Mouse (Mus musculus) forebrain, embryonic 14.5 days (tissue): Measurements from ENCODE around the gene Tpi1. TPM values are rescaled to one million over a fixed set of nuclear protein-coding genes. Genes with fewer than 3 reads are reported as not detected.

Experiments used
- ATAC-seq: fragments of 200-750 bp; cut with Nextera tagmentation; 2 replicates; pipeline ENCODE4 v1.8.0; 2017; ENCODE audit warnings: mild to moderate bottlenecking, moderate library complexity
- DNase-seq: peaks from one replicate; pipeline ENCODE4 v3.0.0-alpha.2; 2015; ENCODE audit warnings: low spot score
- H3K27ac ChIP-seq: fragments of 300-500 bp; sonication (generic); 2 replicates; pipeline ENCODE4 v1.5.1; 2014; ENCODE audit warnings: low read depth, mild to moderate bottlenecking, control low read depth, low read length, moderate library complexity
- H3K27me3 ChIP-seq: fragments of 300-500 bp; sonication (generic); replicated peaks from 2 replicates; pipeline ENCODE4 v1.6.1; 2014; ENCODE audit warnings: low read length, control low read depth, mixed read lengths; ENCODE audit not compliant: control insufficient read depth, insufficient read depth
- H3K36me3 ChIP-seq: fragments of 300-500 bp; sonication (generic); 2 replicates; pipeline ENCODE4 v1.6.1; 2014; ENCODE audit warnings: low read length, control low read depth; ENCODE audit not compliant: control insufficient read depth, insufficient read depth
- H3K4me1 ChIP-seq: fragments of 300-500 bp; sonication (generic); 2 replicates; pipeline ENCODE4 v1.6.1; 2014; ENCODE audit warnings: antibody characterized with exemption, low read length, control low read depth; ENCODE audit not compliant: control insufficient read depth, insufficient read depth
- H3K4me2 ChIP-seq: fragments of 300-500 bp; sonication (generic); 2 replicates; pipeline ENCODE4 v1.6.1; 2014; ENCODE audit warnings: mild to moderate bottlenecking, control low read depth, low read length
- H3K4me3 ChIP-seq: fragments of 300-500 bp; sonication (generic); 2 replicates; pipeline ENCODE4 v1.5.1; 2014; ENCODE audit warnings: low read depth, low read length, control low read depth
- H3K9ac ChIP-seq: fragments of 300-500 bp; sonication (generic); 2 replicates; pipeline ENCODE4 v1.6.1; 2014; ENCODE audit warnings: mild to moderate bottlenecking, low read length, control low read depth, moderate library complexity
- H3K9me3 ChIP-seq: fragments of 300-500 bp; sonication (generic); replicated peaks from 2 replicates; pipeline ENCODE4 v1.6.1; 2016; ENCODE audit warnings: low read length, control low read depth, mixed read lengths; ENCODE audit not compliant: control insufficient read depth
- WGBS: fragments of 180-500 bp; shearing (Covaris S2); extraction: QIAGEN DNeasy Blood & Tissue Kit; methylation state at CpG from one replicate; pipeline ENCODE4 v1.1.7; 2014; 5-methylcytosine and 5-hydroxymethylcytosine counted together
- polyA plus RNA-seq: library from polyadenylated mRNA; unstranded; fragments of >200 nt; fragmentation: Nextera tagmentation; extraction: Ambion mirVana; gene quantifications from 2 replicates; pipeline ENCODE4 v1.2.1, GENCODE M21; 2014

Tpi1 gene
- polyA plus RNA-seq, 1 experiment from 2014 or later, result 461 TPM

DNA sequence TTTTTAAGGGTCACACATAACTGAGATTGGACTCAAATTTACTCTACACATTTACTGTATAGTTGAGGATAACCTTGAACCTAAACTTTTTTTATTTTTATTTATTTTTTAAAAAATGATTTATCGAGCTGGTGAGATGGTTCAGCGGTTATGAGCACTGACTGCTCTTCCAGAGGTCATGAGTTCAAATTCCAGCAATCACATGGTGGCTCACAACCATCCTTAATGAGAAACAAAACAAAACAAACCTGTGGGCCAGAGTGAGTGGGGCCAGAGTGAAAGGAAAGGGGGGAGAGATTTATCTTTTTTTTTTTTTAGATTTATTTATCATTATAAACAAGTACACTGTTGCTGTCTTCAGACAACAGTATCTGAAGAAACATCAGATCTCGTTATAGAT, 22.2 kb downstream of the Tpi1 start:
- no peak for DNase-seq

DNA sequence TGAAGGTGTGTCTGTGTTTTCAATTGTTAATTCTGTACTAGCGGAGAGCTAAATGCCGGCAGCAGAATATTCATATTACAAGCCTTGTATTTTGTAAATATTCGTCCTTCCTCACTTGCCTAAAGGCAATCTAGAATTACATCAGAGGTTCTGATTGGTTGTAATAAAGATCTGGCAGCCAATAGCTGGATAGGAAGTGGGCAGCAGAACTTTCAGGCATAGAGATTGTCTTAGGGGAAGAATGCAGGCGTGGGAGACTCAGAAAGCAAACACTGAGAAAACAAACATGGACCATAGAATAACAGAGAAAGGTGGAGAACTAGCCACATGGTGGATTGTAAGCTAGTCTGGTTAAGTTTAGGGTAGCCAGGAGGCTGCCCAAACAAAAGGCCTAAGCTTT, 24.0 kb downstream of the Tpi1 start:
- no peak overlapping the region for H3K27ac ChIP-seq
- no peaks in the 10 kb centered on the region for H3K27me3 ChIP-seq
- H3K4me2 ChIP-seq, result no peak overlapping the region
- no peak overlapping the region for H3K4me3 ChIP-seq
- no peaks in the 10 kb centered on the region for H3K9me3 ChIP-seq
- no peaks in the 10 kb centered on the region for H3K4me1 ChIP-seq
- no peak overlapping the region for H3K9ac ChIP-seq
- no peaks in the 10 kb centered on the region for H3K36me3 ChIP-seq
- ATAC-seq, result no peak
- 79% methylated on average over 4 of the region's 4 CpGs for WGBS
- DNase-seq, result no peak

More for the DNA sequence above, 22.2 kb downstream of the Tpi1 start:
- Histone ChIP-seq H3K4me1 (no peaks in the 10 kb centered on the region), H3K4me3 (no peak overlapping the region), H3K9ac (no peak overlapping the region), H3K9me3 (no peaks in the 10 kb centered on the region), H3K27ac (no peak overlapping the region), H3K4me2 (no peak overlapping the region), H3K27me3 (no peaks in the 10 kb centered on the region), H3K36me3 (no peaks in the 10 kb centered on the region)
- no peak for ATAC-seq
- WGBS, result 87% methylated on average over 3 of the region's 3 CpGs

- H3K9me3 ChIP-seq, result no peaks in the 10 kb centered on the region
- no peak overlapping the region for H3K4me3 ChIP-seq
- no peaks in the 10 kb centered on the region for H3K4me1 ChIP-seq
- 88% methylated on average over 4 of the region's 4 CpGs for WGBS
- DNase-seq (no peak), ATAC-seq (no peak)
- H3K27ac ChIP-seq, result no peak overlapping the region
- H3K27me3 ChIP-seq, result no peaks in the 10 kb centered on the region
- H3K9ac ChIP-seq, result no peak overlapping the region
- no peaks in the 10 kb centered on the region for H3K36me3 ChIP-seq
- no peak overlapping the region for H3K4me2 ChIP-seq
Measured at GRCm38 (mm10) chr6:124789519-124789918, 24.6 kb downstream of the Tpi1 start.

GRCm38 (mm10) chr6:124787722-124788121, 26.4 kb downstream of the Tpi1 start:
- H3K36me3 ChIP-seq, result no peaks in the 10 kb centered on the region
- no peak overlapping the region for H3K4me2 ChIP-seq
- H3K9ac ChIP-seq, result no peak overlapping the region
- H3K9me3 ChIP-seq, result no peaks in the 10 kb centered on the region
- H3K27ac ChIP-seq, result no peak overlapping the region
- no peaks in the 10 kb centered on the region for H3K27me3 ChIP-seq
- DNase-seq (no peak), ATAC-seq (no peak)
- H3K4me3 ChIP-seq, result no peak overlapping the region
- H3K4me1 ChIP-seq, result no peaks in the 10 kb centered on the region
- 86% methylated on average over 10 of the region's 10 CpGs for WGBS

- H3K4me3 ChIP-seq, result no peak overlapping the region
- no peak overlapping the region for H3K9ac ChIP-seq
- ATAC-seq (no peak), DNase-seq (no peak)
- no peaks in the 10 kb centered on the region for H3K36me3 ChIP-seq
- 48% methylated on average over 8 of the region's 8 CpGs for WGBS
- no peaks in the 10 kb centered on the region for H3K9me3 ChIP-seq
- H3K4me1 ChIP-seq, result 0 out of 2 replicates have a peak, but pooled peaks cover 2% of the 10 kb centered on the region
- no peaks in the 10 kb centered on the region for H3K27me3 ChIP-seq
- H3K27ac ChIP-seq, result no peak overlapping the region
- no peak overlapping the region for H3K4me2 ChIP-seq
Measured at GRCm38 (mm10) chr6:124786756-124787420, 27.2 kb downstream of the Tpi1 start.

DNA sequence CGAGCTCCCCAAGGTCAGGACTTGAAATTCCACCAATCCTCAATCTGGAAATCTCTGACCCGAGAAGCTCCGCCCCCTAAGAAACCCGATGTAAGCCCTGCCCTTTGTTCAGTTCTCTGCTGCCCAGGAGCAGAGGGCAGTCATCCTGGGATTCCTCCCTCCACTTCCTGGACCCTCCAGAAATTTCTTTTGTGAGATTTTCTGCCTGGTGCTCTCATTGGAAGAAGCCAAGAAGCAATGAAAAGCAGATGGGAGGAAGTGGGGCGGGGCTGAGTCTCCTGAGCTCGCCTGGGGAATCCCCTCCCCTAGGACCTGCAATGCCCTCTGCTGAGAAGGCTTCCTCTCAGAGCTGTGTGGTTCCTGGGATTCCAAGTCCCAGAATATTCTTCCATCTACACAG, 31.7 kb downstream of the Tpi1 start:
- H3K4me3 ChIP-seq, result no peak overlapping the region
- ATAC-seq (no peak), DNase-seq (no peak)
- H3K27me3 ChIP-seq, result no peaks in the 10 kb centered on the region
- H3K9ac ChIP-seq, result no peak overlapping the region
- H3K4me1 ChIP-seq, result peaks cover 2% of the 10 kb centered on the region; the same call in 1 of the 2 replicates
- H3K4me2 ChIP-seq, result no peak overlapping the region; the same call in 1 of the 2 replicates
- no peaks in the 10 kb centered on the region for H3K9me3 ChIP-seq
- H3K36me3 ChIP-seq, result no peaks in the 10 kb centered on the region
- 23% methylated on average over 6 of the region's 6 CpGs for WGBS
- H3K27ac ChIP-seq, result no peak overlapping the region

DNA sequence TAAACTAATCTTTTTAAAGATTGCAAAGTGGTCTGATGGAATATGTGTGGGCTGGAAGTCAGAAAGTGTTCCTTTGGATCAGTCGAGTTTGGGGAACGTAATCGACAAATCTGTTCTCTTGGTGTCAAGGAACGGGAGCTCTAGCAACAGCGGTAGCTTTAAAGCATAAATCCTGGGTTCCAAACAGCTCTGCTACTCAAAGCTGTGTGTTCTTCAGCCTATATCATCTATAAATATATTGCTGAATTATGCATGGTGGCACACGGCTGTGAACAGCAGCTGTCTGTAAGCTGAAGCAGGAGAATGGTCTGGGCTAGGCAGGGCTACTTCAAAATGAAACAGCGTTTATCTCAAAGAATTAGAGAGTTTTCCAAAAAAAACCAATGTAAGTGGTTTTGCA, 33.2 kb downstream of the Tpi1 start:
- no peak overlapping the region for H3K4me2 ChIP-seq
- no peak overlapping the region for H3K9ac ChIP-seq
- WGBS, result 86% methylated on average over 7 of the region's 7 CpGs

DNA sequence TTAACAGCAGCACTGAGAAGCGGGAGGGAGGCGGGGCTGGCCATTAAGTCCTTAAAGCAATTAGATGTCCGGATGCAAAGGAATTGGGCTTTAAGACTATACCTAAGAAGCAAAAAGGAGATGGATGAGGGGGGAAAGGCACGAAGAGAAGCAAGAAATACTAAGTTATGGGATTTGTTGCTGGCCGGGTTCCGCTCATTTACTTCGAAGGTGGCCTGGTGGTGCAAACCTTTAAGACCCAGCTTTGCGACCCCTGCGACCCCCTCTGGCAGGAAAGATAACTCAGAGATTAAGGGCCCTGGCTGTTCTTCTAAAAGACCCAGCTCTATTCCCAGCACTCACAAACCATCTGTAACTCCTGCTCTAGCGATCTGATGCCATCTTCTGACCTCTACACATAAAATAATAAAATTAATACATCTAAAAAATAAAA, 34.1 kb downstream of the Tpi1 start:
- H3K27ac ChIP-seq, result no peak overlapping the region

More for the DNA sequence above, 33.2 kb downstream of the Tpi1 start:
- no peaks in the 10 kb centered on the region for H3K9me3 ChIP-seq
- DNase-seq (no peak), ATAC-seq (no peak)
- no peak overlapping the region for H3K4me3 ChIP-seq
- H3K27ac ChIP-seq, result no peak overlapping the region
- peaks cover 2% of the 10 kb centered on the region; the same call in 1 of the 2 replicates for H3K4me1 ChIP-seq
- no peaks in the 10 kb centered on the region for H3K36me3 ChIP-seq
- H3K27me3 ChIP-seq, result no peaks in the 10 kb centered on the region

GRCm38 (mm10) chr6:124779222-124779983, 34.7 kb downstream of the Tpi1 start, which contains the start of gene Lrrc23:
Gene Lrrc23 (minus strand): TSS chr6:124779727.
- peak within 1 kb of the TSS; percentile 1; the same call in 1 of the 2 replicates for H3K9ac ChIP-seq
- H3K27me3 ChIP-seq, result no peaks in the 10 kb centered on the region
- H3K36me3 ChIP-seq, result no peaks in the 10 kb centered on the region
- DNase-seq (peak; percentile 80), ATAC-seq (peak; percentile 71)
- H3K4me1 ChIP-seq, result peaks cover 2% of the 10 kb centered on the region; the same call in 1 of the 2 replicates
- peak within 1 kb of the TSS; percentile 29 for H3K4me3 ChIP-seq
- H3K9me3 ChIP-seq, result no peaks in the 10 kb centered on the region
- H3K27ac ChIP-seq, result no peak within 1 kb of the TSS
- peak within 1 kb of the TSS; percentile 66 for H3K4me2 ChIP-seq
- WGBS, result 2% methylated on average over 23 of the region's 23 CpGs

More for the DNA sequence above, 34.1 kb downstream of the Tpi1 start:
- Histone ChIP-seq H3K36me3 (no peaks in the 10 kb centered on the region), H3K4me2 (peak overlapping the region; percentile 66), H3K4me1 (peaks cover 2% of the 10 kb centered on the region; the same call in 1 of the 2 replicates), H3K9me3 (no peaks in the 10 kb centered on the region), H3K4me3 (peak overlapping the region; percentile 29), H3K9ac (peak overlapping the region; percentile 1; the same call in 1 of the 2 replicates), H3K27me3 (no peaks in the 10 kb centered on the region)
- ATAC-seq, result 0 out of 2 replicates have a peak, but pooled peaks have one; percentile 25
- 1% methylated on average over 10 of the region's 10 CpGs for WGBS
- DNase-seq, result no peak
